Mouse (Mus musculus) myocyte (in vitro differentiated cells): ENCODE measurements at regions not wholly inside any gene's neighbourhood (a gene's known extent, or its start where the extent isn't known, plus 50 kb on each side); places are given as distances from the start of the nearest gene placed in this dataset.
A peak's percentile ranks its signal among the peaks of the same experiment; 100 is the strongest.

Experiments
- H3K27me3 ChIP-seq: one replicate; pipeline ENCODE4 v1.6.1; 2011; ENCODE audit not compliant: control insufficient read depth, insufficient read depth, insufficient read length
- H3K36me3 ChIP-seq: one replicate; pipeline ENCODE4 v1.6.1; 2011; ENCODE audit not compliant: control insufficient read depth, insufficient read depth
- H3K4me2 ChIP-seq: one replicate; pipeline ENCODE4 v1.6.1; 2011; ENCODE audit warnings: low read depth, control low read depth
- H3K4me3 ChIP-seq: one replicate; pipeline ENCODE4 v1.5.1; 2011; ENCODE audit warnings: mild to moderate bottlenecking, control low read depth, moderate library complexity
- H3K79me2 ChIP-seq: one replicate; pipeline ENCODE4 v1.6.1; 2011; ENCODE audit not compliant: control insufficient read depth, insufficient read depth
- H3ac ChIP-seq: one replicate; pipeline ENCODE4 v1.6.1; 2011; ENCODE audit not compliant: control insufficient read depth, insufficient read length
- CEBPB ChIP-seq: IDR thresholded peaks from 2 replicates; pipeline ENCODE4 v1.6.1; 2011; ENCODE audit warnings: mild to moderate bottlenecking, moderate library complexity; ENCODE audit not compliant: poor library complexity, insufficient read depth, severe bottlenecking
- E2F4 ChIP-seq: IDR thresholded peaks from one replicate; pipeline ENCODE4 v1.6.1; 2011; ENCODE audit warnings: mild to moderate bottlenecking, control low read depth, moderate library complexity; ENCODE audit not compliant: insufficient read depth
- MAX ChIP-seq: IDR thresholded peaks from one replicate; pipeline ENCODE4 v1.6.1; 2011; ENCODE audit warnings: low read depth, mild to moderate bottlenecking, control low read depth
- MYOD1 ChIP-seq, 3 experiments: IDR thresholded peaks; one replicate each; pipeline ENCODE4 v1.6.1; 2011; ENCODE audit warnings: control low read depth in 2 of 3, low read depth in 2 of 3, mild to moderate bottlenecking in 2 of 3, moderate library complexity in 1 of 3; ENCODE audit not compliant: insufficient read length in 2 of 3, control insufficient read depth in 1 of 3
- MYOG ChIP-seq, 3 experiments: IDR thresholded peaks; one replicate each; pipeline ENCODE4 v1.6.1; 2011; ENCODE audit warnings: control low read depth in 2 of 3, low read depth in 2 of 3, mild to moderate bottlenecking in 2 of 3; ENCODE audit not compliant: insufficient read length in 2 of 3, control insufficient read depth in 1 of 3, insufficient read depth in 1 of 3
- POLR2A ChIP-seq: IDR thresholded peaks from one replicate; pipeline ENCODE4 v1.6.1; 2011; ENCODE audit warnings: low read depth, mild to moderate bottlenecking, control low read depth, moderate library complexity; ENCODE audit not compliant: insufficient read length
- POLR2AphosphoS2 ChIP-seq: IDR thresholded peaks from one replicate; pipeline ENCODE4 v1.6.1; 2011; ENCODE audit warnings: low read depth, control low read depth; ENCODE audit not compliant: insufficient read length
- REST ChIP-seq: IDR thresholded peaks from one replicate; pipeline ENCODE4 v1.6.1; 2011; ENCODE audit warnings: mild to moderate bottlenecking, control low read depth, moderate library complexity; ENCODE audit not compliant: insufficient read depth, insufficient read length
- SRF ChIP-seq: IDR thresholded peaks from one replicate; pipeline ENCODE4 v1.6.1; 2011; ENCODE audit warnings: low read depth; ENCODE audit not compliant: control insufficient read depth, insufficient read length
- TCF12 ChIP-seq: IDR thresholded peaks from one replicate; pipeline ENCODE4 v1.6.1; 2011; ENCODE audit warnings: mild to moderate bottlenecking, control low read depth; ENCODE audit not compliant: poor library complexity, insufficient read depth, severe bottlenecking
- TCF3 ChIP-seq: IDR thresholded peaks from one replicate; pipeline ENCODE4 v1.6.1; 2011; ENCODE audit warnings: low read depth, control low read depth; ENCODE audit not compliant: insufficient read length
- USF1 ChIP-seq: IDR thresholded peaks from one replicate; pipeline ENCODE4 v1.6.1; 2011; ENCODE audit warnings: low read depth, mild to moderate bottlenecking, control low read depth, moderate library complexity

- H3K4me3 ChIP-seq = no peak overlapping the region
- no peaks in the 10 kb centered on the region for H3K36me3 ChIP-seq
- H3ac ChIP-seq = no peak overlapping the region
- H3K27me3 ChIP-seq = no peaks in the 10 kb centered on the region
- no peak overlapping the region for H3K4me2 ChIP-seq
- no peak for TF ChIP-seq E2F4
- no peak for TF ChIP-seq USF1
- TF ChIP-seq MYOD1 (IDR thresholded peaks at IDR 0.05; ENCODE audit: control insufficient read depth in 1 of 3, insufficient read length in 2 of 3, low read depth in 2 of 3) = no peak
- no peak for TF ChIP-seq REST
- TF ChIP-seq TCF3 = no peak
- TF ChIP-seq CEBPB = no peak
- no peak for TF ChIP-seq MYOG (IDR thresholded peaks at IDR 0.05; ENCODE audit: control insufficient read depth in 1 of 3, insufficient read depth in 1 of 3, insufficient read length in 2 of 3, low read depth in 2 of 3)
- no peak for TF ChIP-seq MAX
- no peak for TF ChIP-seq SRF
- TF ChIP-seq POLR2A = no peak
- TF ChIP-seq TCF12 = no peak
- TF ChIP-seq POLR2AphosphoS2 = no peak
- H3K79me2 ChIP-seq = no peaks in the 10 kb centered on the region
These were observed 154.4 kb upstream of the Dyrk2 start for GRCm38 (mm10) chr10:119024425-119024824.

GRCm38 (mm10) chr10:119019082-119019481 is 149.1 kb upstream of the Dyrk2 start:
- Histone ChIP-seq H3K79me2 (no peaks in the 10 kb centered on the region), H3K4me3 (no peak overlapping the region), H3K36me3 (no peaks in the 10 kb centered on the region), H3K4me2 (no peak overlapping the region), H3ac (no peak overlapping the region), H3K27me3 (no peaks in the 10 kb centered on the region)
- no peak for TF ChIP-seq POLR2A
- TF ChIP-seq USF1 = no peak
- no peak for TF ChIP-seq TCF12
- TF ChIP-seq CEBPB = no peak
- no peak for TF ChIP-seq MAX
- TF ChIP-seq MYOG (IDR thresholded peaks at IDR 0.05; ENCODE audit: control insufficient read depth in 1 of 3, insufficient read depth in 1 of 3, insufficient read length in 2 of 3, low read depth in 2 of 3) = no peak
- no peak for TF ChIP-seq REST
- no peak for TF ChIP-seq E2F4
- no peak for TF ChIP-seq SRF
- no peak for TF ChIP-seq POLR2AphosphoS2
- no peak for TF ChIP-seq MYOD1 (IDR thresholded peaks at IDR 0.05; ENCODE audit: control insufficient read depth in 1 of 3, insufficient read length in 2 of 3, low read depth in 2 of 3)
- TF ChIP-seq TCF3 = no peak

- H3K79me2 ChIP-seq = no peaks in the 10 kb centered on the region
- no peak overlapping the region for H3K4me3 ChIP-seq
- H3K27me3 ChIP-seq = no peaks in the 10 kb centered on the region
- no peak overlapping the region for H3K4me2 ChIP-seq
- H3ac ChIP-seq = no peak overlapping the region
- H3K36me3 ChIP-seq = no peaks in the 10 kb centered on the region
- TF ChIP-seq REST (no peak), E2F4 (no peak), USF1 (no peak), TCF3 (no peak), POLR2A (no peak), MAX (no peak), MYOG (IDR thresholded peaks at IDR 0.05; ENCODE audit: control insufficient read depth in 1 of 3, insufficient read depth in 1 of 3, insufficient read length in 2 of 3, low read depth in 2 of 3) (no peak), MYOD1 (IDR thresholded peaks at IDR 0.05; ENCODE audit: control insufficient read depth in 1 of 3, insufficient read length in 2 of 3, low read depth in 2 of 3) (no peak), CEBPB (no peak), TCF12 (no peak), SRF (no peak), POLR2AphosphoS2 (no peak)
These were observed 148.5 kb upstream of the Dyrk2 start for GRCm38 (mm10) chr10:119018490-119018889.

- Histone ChIP-seq H3K36me3 (no peaks in the 10 kb centered on the region), H3ac (no peak overlapping the region), H3K4me2 (no peak overlapping the region), H3K27me3 (no peaks in the 10 kb centered on the region), H3K79me2 (no peaks in the 10 kb centered on the region), H3K4me3 (no peak overlapping the region)
- TF ChIP-seq MYOG (IDR thresholded peaks at IDR 0.05; ENCODE audit: control insufficient read depth in 1 of 3, insufficient read depth in 1 of 3, insufficient read length in 2 of 3, low read depth in 2 of 3) (peak in 2 of 3 experiments; percentile 86 to 87), MYOD1 (IDR thresholded peaks at IDR 0.05; ENCODE audit: control insufficient read depth in 1 of 3, insufficient read length in 2 of 3, low read depth in 2 of 3) (peak in 2 of 3 experiments; percentile 69 to 88), REST (no peak)
These were observed 146.1 kb upstream of the Dyrk2 start for GRCm38 (mm10) chr10:119016104-119016503.

- no peaks in the 10 kb centered on the region for H3K36me3 ChIP-seq
- no peaks in the 10 kb centered on the region for H3K27me3 ChIP-seq
- no peaks in the 10 kb centered on the region for H3K79me2 ChIP-seq
- H3K4me2 ChIP-seq = no peak overlapping the region
- no peak for TF ChIP-seq E2F4
- no peak for TF ChIP-seq SRF
- TF ChIP-seq POLR2AphosphoS2 = no peak
- no peak for TF ChIP-seq MYOG (IDR thresholded peaks at IDR 0.05; ENCODE audit: control insufficient read depth in 1 of 3, insufficient read depth in 1 of 3, insufficient read length in 2 of 3, low read depth in 2 of 3)
- TF ChIP-seq MYOD1 (IDR thresholded peaks at IDR 0.05; ENCODE audit: control insufficient read depth in 1 of 3, insufficient read length in 2 of 3, low read depth in 2 of 3) = no peak
- TF ChIP-seq USF1 = no peak
- TF ChIP-seq TCF12 = no peak
- H3K4me3 ChIP-seq = no peak overlapping the region
- no peak overlapping the region for H3ac ChIP-seq
These were observed 145.5 kb upstream of the Dyrk2 start for GRCm38 (mm10) chr10:119015311-119016055.
